Mouse (Mus musculus) embryonic facial prominence, embryonic 13.5 days (tissue): ENCODE results near the gene Metap1d. TPM values are rescaled to one million over a fixed set of nuclear protein-coding genes. Genes with fewer than 3 reads are reported as not detected.

ENCODE experiments used
- ATAC-seq: fragments of 200-750 bp; cut with Nextera tagmentation; 2 replicates; pipeline ENCODE4 v1.8.0; 2017; ENCODE audit warnings: low read depth; ENCODE audit not compliant: insufficient number of reproducible peaks, insufficient read depth, low FRiP score, low TSS enrichment
- H3K27ac ChIP-seq: fragments of 300-500 bp; sonication (generic); 2 replicates; pipeline ENCODE4 v1.5.1; 2015; ENCODE audit warnings: moderate library complexity, mild to moderate bottlenecking, inconsistent platforms
- H3K27me3 ChIP-seq: fragments of 300-500 bp; sonication (generic); 2 replicates; pipeline ENCODE4 v1.6.1; 2015; ENCODE audit warnings: mild to moderate bottlenecking, inconsistent platforms
- H3K36me3 ChIP-seq: fragments of 300-500 bp; sonication (generic); 2 replicates; pipeline ENCODE4 v1.6.1; 2015; ENCODE audit warnings: mild to moderate bottlenecking, inconsistent platforms
- H3K4me1 ChIP-seq: fragments of 300-500 bp; sonication (generic); 2 replicates; pipeline ENCODE4 v1.6.1; 2015; ENCODE audit warnings: inconsistent platforms
- H3K4me2 ChIP-seq: fragments of 300-500 bp; sonication (generic); 2 replicates; pipeline ENCODE4 v1.6.1; 2015; ENCODE audit warnings: moderate library complexity, mild to moderate bottlenecking, inconsistent platforms
- H3K4me3 ChIP-seq: fragments of 300-500 bp; sonication (generic); 2 replicates; pipeline ENCODE4 v1.5.1; 2015; ENCODE audit warnings: mild to moderate bottlenecking, inconsistent platforms
- H3K9ac ChIP-seq: fragments of 300-500 bp; sonication (generic); 2 replicates; pipeline ENCODE4 v1.6.1; 2015; ENCODE audit warnings: mild to moderate bottlenecking, inconsistent platforms
- H3K9me3 ChIP-seq: fragments of 300-500 bp; sonication (generic); 2 replicates; pipeline ENCODE4 v1.6.1; 2016; ENCODE audit warnings: inconsistent platforms
- WGBS: fragments of 180-500 bp; shearing (Covaris S2); methylation state at CpG from one replicate; pipeline ENCODE4 v1.1.7; 2015; ENCODE audit warnings: mixed read lengths; 5-methylcytosine and 5-hydroxymethylcytosine counted together
- polyA plus RNA-seq: library from polyadenylated mRNA; unstranded; fragments of >200 nt; fragmentation: Nextera tagmentation; extraction: Ambion mirVana; gene quantifications from 2 replicates; pipeline ENCODE4 v1.2.1, GENCODE M21; 2015

Gene Metap1d
- polyA plus RNA-seq, 1 experiment from 2014 or later, result 51.8 TPM

GRCm38 (mm10) chr2:71540611-71541417 is 87.7 kb downstream of the Metap1d start:
- peak overlapping the region; percentile 59 for H3K9ac ChIP-seq
- no peaks in the 10 kb centered on the region for H3K36me3 ChIP-seq
- peaks cover 67% of the 10 kb centered on the region for H3K4me1 ChIP-seq
- H3K9me3 ChIP-seq, result no peaks in the 10 kb centered on the region
- H3K4me3 ChIP-seq, result peak overlapping the region; percentile 37
- peak; percentile 40; the same call in 1 of the 2 replicates for ATAC-seq
- peak overlapping the region; percentile 97 for H3K4me2 ChIP-seq
- peaks cover 92% of the 10 kb centered on the region for H3K27me3 ChIP-seq
- 1% methylated on average over 47 of the region's 48 CpGs for WGBS
- H3K27ac ChIP-seq, result peak overlapping the region; percentile 71

- 5% methylated on average over 37 of the region's 37 CpGs for WGBS
- Histone ChIP-seq H3K36me3 (no peaks in the 10 kb centered on the region), H3K9me3 (no peaks in the 10 kb centered on the region), H3K4me2 (peak overlapping the region; percentile 97), H3K27ac (peak overlapping the region; percentile 71), H3K9ac (peak overlapping the region; percentile 59), H3K4me3 (peak overlapping the region; percentile 37), H3K4me1 (peaks cover 73% of the 10 kb centered on the region), H3K27me3 (peaks cover 92% of the 10 kb centered on the region)
- ATAC-seq, result peak; percentile 13; the same call in 1 of the 2 replicates
Measured at GRCm38 (mm10) chr2:71541418-71542226, 88.5 kb downstream of the Metap1d start.

- Histone ChIP-seq H3K4me2 (peak overlapping the region; percentile 97), H3K9ac (no peak overlapping the region), H3K4me3 (peak overlapping the region; percentile 58), H3K27me3 (peaks cover 91% of the 10 kb centered on the region), H3K36me3 (no peaks in the 10 kb centered on the region), H3K4me1 (peaks cover 77% of the 10 kb centered on the region), H3K9me3 (no peaks in the 10 kb centered on the region), H3K27ac (0 out of 2 replicates have a peak overlapping the region, but pooled peaks have one; percentile 71)
- no peak for ATAC-seq
- WGBS, result 10% methylated on average over 11 of the region's 11 CpGs
Measured at GRCm38 (mm10) chr2:71542227-71542815, 89.2 kb downstream of the Metap1d start.

- Histone ChIP-seq H3K9me3 (no peaks in the 10 kb centered on the region), H3K27ac (peak overlapping the region; percentile 71), H3K27me3 (peaks cover 87% of the 10 kb centered on the region), H3K4me1 (peaks cover 77% of the 10 kb centered on the region), H3K9ac (peak overlapping the region; percentile 67), H3K4me2 (peak overlapping the region; percentile 97), H3K36me3 (no peaks in the 10 kb centered on the region), H3K4me3 (peak overlapping the region; percentile 58)
- ATAC-seq, result 0 out of 2 replicates have a peak, but pooled peaks have one; percentile 3
- under 1% methylated on average over 30 of the region's 30 CpGs for WGBS
Measured at GRCm38 (mm10) chr2:71542816-71543301, 89.8 kb downstream of the Metap1d start.

- 0 out of 2 replicates have a peak overlapping the region, but pooled peaks have one; percentile 55 for H3K27ac ChIP-seq
- peak overlapping the region; percentile 79 for H3K9ac ChIP-seq
- H3K4me1 ChIP-seq, result peaks cover 73% of the 10 kb centered on the region
- peak overlapping the region; percentile 97 for H3K4me2 ChIP-seq
- no peaks in the 10 kb centered on the region for H3K9me3 ChIP-seq
- ATAC-seq, result no peak
- H3K27me3 ChIP-seq, result peaks cover 87% of the 10 kb centered on the region
- WGBS, result 5% methylated on average over 9 of the region's 9 CpGs
- H3K36me3 ChIP-seq, result no peaks in the 10 kb centered on the region
- peak overlapping the region; percentile 58 for H3K4me3 ChIP-seq
Measured at GRCm38 (mm10) chr2:71543531-71543930, 90.5 kb downstream of the Metap1d start.

- Histone ChIP-seq H3K4me1 (peaks cover 69% of the 10 kb centered on the region), H3K4me2 (peak overlapping the region; percentile 97), H3K27me3 (peaks cover 87% of the 10 kb centered on the region), H3K27ac (peak overlapping the region; percentile 55; the same call in 1 of the 2 replicates), H3K9ac (peak overlapping the region; percentile 79), H3K9me3 (no peaks in the 10 kb centered on the region), H3K36me3 (no peaks in the 10 kb centered on the region), H3K4me3 (peak overlapping the region; percentile 58)
- no peak for ATAC-seq
- whole genome bisulfite sequencing, result 4% methylated on average over 20 of the region's 20 CpGs
Measured at GRCm38 (mm10) chr2:71543948-71544347, 90.9 kb downstream of the Metap1d start.

GRCm38 (mm10) chr2:71544391-71545285 is 91.6 kb downstream of the Metap1d start:
- peak overlapping the region; percentile 97 for H3K4me2 ChIP-seq
- peaks cover 87% of the 10 kb centered on the region for H3K27me3 ChIP-seq
- peaks cover 62% of the 10 kb centered on the region for H3K4me1 ChIP-seq
- WGBS, result 1% methylated on average over 61 of the region's 61 CpGs
- H3K9me3 ChIP-seq, result no peaks in the 10 kb centered on the region
- peak overlapping the region; percentile 79 for H3K9ac ChIP-seq
- H3K36me3 ChIP-seq, result no peaks in the 10 kb centered on the region
- H3K27ac ChIP-seq, result peak overlapping the region; percentile 55; the same call in 1 of the 2 replicates
- H3K4me3 ChIP-seq, result peak overlapping the region; percentile 58
- ATAC-seq, result no peak

- Histone ChIP-seq H3K4me1 (peaks cover 56% of the 10 kb centered on the region), H3K9ac (peak overlapping the region; percentile 79), H3K9me3 (no peaks in the 10 kb centered on the region), H3K4me3 (peak overlapping the region; percentile 58), H3K36me3 (no peaks in the 10 kb centered on the region), H3K27ac (peak overlapping the region; percentile 86), H3K4me2 (peak overlapping the region; percentile 97), H3K27me3 (peaks cover 88% of the 10 kb centered on the region)
- ATAC-seq, result no peak
- WGBS, result under 1% methylated on average over 32 of the region's 32 CpGs
Measured at GRCm38 (mm10) chr2:71545401-71545881, 92.4 kb downstream of the Metap1d start.

- peak overlapping the region; percentile 86 for H3K27ac ChIP-seq
- peak; percentile 43 for ATAC-seq
- H3K4me2 ChIP-seq, result peak overlapping the region; percentile 97
- peaks cover 87% of the 10 kb centered on the region for H3K27me3 ChIP-seq
- no peaks in the 10 kb centered on the region for H3K36me3 ChIP-seq
- peak overlapping the region; percentile 58 for H3K4me3 ChIP-seq
- peaks cover 50% of the 10 kb centered on the region for H3K4me1 ChIP-seq
- WGBS, result under 1% methylated on average over 59 of the region's 59 CpGs
- no peaks in the 10 kb centered on the region for H3K9me3 ChIP-seq
- H3K9ac ChIP-seq, result peak overlapping the region; percentile 79
Measured at GRCm38 (mm10) chr2:71545882-71546639, 93.0 kb downstream of the Metap1d start.
